Mouse (Mus musculus) embryo, embryonic 9.5 days (tissue): ENCODE measurements around the gene Cfap97d1.
A peak's percentile ranks its signal among the peaks of the same experiment; 100 is the strongest.

Experiments used
- DNase-seq: peaks from one replicate; pipeline ENCODE4 v3.0.0-alpha.2; 2017; ENCODE audit errors: extremely low spot score

The Cfap97d1 gene

DNA sequence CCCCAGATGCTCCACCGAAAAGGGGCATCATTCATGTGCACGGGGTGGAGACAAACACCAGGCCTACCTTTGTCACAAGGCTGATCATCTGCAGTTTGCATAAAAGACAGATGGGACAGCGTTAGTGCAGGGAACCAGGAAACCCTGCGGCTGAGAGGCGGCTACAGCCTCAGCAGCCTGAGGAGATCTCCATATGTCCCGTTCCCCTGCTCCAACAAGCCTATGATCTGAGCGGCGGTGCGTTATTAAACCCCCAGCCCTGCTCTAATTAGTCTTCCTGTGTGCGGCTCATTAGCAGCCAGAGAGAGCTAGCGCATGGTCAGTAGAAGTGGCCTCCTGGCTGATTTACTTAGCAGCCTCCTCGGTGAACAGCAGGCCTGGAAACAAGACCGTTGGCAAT, 26.1 kb downstream of the Cfap97d1 start:
- no peak for DNase-seq

DNA sequence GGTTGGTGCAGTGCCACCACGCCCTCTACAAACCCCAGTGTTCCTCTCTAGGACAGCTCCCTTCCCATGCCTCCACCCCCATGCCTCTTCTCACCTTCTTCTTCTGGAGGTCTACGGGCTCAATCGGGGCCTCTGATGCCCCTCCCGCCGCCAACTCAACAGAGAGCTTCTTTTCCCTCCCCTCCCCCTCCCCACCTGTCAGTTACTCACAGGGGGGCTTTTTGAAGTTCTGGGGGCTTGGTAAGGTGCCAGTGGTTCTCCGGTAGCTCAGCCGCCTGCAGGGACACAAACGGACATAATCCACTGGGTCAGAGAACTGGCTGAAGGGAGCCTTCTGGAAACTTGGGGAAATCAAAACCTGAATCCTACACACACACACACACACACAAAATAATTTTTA, 27.4 kb downstream of the Cfap97d1 start:
- DNase-seq = no peak

DNA sequence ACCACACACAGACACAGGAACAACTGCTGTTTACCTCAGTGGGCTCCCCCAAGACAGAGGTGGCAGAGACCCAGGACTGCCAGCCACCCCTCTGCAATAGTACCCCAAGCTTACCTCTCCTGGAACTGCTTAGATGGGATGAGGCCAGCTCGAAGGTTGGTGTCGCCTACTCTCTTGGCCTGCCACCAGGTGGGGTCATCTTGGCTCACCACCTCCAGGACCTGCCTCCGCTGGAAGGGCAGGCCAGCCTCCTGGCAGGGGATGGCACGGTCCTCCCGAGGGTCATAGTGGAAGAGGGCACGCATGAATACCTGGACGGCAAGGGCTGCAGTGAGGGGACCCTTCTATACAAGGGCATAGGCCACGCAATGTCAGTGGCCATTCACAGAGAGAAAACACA, 29.1 kb downstream of the Cfap97d1 start:
- DNase-seq = no peak

DNA sequence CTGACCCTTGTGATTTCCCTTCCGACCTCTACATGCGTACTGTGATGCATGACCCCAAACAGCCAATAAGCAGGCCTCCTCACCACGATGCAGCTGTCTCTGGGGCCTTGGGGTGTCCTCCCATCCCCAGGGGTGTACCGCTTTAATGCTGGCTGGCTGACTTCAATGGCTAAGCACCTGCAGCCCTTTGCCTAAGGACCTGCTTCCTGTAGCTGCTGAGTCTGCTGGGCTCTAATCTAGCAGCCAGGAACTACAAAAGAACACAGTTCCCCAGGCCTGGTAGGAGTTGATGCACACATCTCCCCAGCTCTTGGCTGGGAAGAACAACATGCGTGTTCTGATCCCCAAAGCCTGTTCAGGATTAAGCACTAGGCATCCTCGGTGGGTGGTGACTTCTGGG, 31.4 kb downstream of the Cfap97d1 start:
- no peak for DNase-seq

DNA sequence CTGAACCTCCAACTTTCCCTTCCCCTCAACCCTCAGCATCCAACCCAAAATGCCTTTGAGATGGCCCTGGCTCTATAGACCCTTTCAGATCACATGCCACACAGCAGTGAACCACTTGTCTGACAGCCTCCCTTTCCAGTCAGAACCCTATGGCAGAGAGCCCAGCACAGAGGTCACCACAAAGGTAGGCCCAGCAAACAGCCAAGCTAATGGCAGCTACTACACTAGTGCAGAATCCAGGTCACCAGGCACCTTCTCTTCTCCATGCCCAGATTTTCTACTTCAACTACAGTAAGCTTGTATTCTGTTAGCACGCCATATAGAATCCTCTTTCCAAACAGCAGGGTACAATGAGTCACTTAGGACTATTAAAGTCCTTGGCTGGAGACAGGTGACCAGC, 32.1 kb downstream of the Cfap97d1 start:
- no peak for DNase-seq

DNA sequence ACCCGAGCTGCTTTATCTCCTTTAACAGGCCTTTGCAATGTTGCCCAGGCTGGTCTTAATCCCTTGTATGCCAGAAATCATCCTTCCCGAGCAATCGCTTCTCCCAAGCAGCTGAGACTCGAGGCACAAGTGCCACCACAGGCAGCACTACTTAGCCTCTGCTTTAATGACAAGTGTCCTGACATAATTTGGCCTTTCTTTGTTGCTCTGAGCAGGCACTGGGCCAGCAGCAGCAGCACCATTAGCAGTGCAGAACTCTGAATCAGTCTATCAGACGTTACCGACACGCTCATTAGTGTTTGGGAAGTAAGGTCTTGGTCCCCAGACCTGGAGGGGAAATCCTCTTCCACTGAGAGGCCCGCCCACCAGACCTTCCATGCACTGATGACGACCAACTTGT, 35.7 kb downstream of the Cfap97d1 start:
- DNase-seq = no peak

DNA sequence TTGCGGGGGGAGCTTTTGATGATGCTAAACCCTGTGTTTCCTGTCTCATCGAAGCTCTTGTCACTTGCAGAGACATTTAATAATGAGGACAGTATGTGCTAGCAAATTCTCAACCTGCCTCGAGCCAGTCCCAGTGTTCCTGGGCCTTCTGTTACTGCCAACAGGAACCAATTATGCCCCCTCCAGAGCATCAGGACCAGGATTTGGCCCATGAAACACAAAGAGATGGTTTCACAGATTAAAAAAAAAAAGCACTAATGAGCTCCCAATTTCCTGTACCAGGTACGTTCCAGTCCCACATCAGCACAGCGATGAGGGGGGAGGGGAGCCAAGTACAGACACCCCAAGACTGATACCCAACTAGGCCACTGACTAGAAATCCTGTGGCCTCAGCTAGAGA, 37.1 kb downstream of the Cfap97d1 start:
- DNase-seq = no peak

DNA sequence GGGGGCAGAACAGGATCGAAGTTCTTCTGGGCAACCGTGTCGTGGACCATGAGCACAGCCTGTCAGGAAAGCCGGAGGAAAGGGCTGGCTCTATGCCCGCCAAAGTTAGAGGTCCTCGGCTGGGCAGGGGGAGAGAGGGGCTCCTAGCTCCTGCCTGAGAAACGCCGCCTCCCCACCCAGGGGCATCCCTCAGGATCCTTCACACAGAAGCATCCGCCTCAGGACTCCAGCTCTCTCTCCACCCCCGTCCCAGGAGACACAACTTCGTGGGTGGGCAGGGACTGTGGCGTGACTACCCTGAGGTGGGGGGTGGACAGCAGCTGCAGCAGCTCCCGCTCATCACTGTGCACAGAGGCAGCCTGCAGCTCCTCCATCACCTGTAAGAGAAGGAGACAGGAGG, 39.3 kb downstream of the Cfap97d1 start:
- DNase-seq = no peak

DNA sequence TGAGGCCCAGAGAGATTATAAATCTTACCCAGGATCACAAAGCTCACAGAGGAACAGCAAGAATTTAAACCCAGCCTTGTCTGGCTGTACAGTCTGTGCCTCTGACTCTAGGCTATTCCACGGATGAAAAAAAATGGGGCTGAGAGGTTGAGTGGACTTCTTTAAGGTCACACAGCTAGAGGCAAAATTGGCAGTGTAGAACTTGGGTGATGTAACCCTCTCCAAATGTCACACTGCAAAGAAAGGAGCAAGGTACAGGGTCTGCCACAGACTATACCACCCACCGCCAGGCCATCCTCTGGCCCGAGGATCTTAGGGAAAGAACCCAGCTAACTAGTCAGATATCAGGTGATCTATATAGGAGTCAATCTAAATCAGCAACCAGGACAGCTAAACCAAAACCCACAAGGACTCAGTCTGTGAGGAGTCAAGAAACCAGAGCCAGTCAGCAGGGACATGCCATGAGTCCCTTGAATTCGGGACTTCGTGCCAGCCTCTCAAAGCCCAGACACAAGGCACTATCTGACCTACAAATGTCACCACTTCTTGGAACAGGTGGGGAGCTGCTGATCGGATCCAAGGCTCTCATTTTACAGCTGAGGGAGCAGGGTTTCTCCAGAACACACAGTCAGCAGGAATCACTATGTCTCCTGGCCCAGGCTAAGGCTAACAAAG, 40.1 kb downstream of the Cfap97d1 start:
- no peak for DNase-seq

DNA sequence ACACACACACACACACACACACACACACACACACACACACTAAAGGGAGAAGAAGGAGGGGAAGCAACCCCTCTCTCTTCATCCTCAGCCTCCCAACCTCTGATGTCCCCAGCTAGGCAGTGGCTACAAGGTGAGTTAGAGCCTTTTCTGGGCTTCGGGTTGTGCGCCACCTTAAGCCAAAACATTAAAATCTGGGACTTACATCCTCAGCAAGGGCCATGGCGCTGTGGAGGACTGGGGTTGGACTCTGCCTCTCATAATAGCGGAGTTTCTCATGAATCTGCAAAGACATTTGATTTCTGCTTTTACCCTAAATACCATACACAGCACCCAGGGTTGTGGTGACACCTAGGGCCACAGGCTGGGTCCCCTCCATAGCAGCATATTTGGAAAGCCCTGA, 40.8 kb downstream of the Cfap97d1 start:
- no peak for DNase-seq

DNA sequence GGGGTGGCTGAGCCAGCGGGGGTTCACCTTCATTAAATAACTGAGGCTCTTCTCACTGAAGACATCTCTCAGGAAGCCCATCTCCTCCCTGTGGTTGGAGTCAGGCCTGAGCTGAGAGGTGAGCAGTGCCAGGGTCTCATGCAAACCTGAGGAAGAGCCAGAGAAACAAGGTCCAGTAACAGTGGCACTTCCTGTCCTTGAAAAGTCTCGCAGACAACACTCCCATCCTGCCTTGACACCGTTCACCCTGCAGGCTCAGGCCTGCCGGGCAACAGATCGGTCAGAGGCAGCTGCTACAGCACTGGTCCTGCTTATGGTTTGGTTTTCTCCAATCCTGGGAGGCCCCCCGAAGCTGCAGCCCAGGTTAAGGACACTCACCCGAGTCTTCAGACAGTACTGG, 41.3 kb downstream of the Cfap97d1 start:
- no peak for DNase-seq

DNA sequence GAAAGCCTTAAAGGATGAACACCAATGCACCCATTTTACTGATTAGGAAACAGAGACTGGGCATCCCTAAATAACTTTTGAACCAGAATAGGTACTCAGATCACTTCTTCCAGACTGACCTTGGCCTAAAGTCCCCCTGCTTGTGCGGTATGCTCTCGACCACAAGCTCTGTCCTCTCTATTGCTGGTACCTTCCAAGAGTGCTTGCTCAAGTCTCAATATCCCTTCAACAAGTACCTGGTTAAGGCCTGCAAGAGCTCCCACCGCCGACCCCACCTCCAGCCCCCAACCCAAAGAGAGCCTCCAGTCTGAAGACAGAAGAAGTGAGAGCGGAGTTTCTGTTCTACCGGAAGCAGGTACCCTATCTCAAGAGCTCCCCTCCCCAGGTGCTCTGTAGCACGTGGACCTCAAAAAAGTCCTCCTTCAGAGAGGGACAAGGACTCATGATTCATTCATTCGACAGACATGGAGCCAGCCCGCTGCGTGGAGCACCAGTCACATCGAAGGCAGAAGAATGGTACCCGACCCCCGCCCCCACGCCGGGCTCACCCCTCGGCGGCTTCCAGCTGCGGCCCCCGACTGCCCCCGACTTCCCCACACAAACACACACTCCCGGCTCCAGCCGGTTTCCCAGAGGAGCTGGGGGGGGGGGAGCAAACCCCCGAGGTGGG, 42.0 kb downstream of the Cfap97d1 start:
- no peak for DNase-seq

DNA sequence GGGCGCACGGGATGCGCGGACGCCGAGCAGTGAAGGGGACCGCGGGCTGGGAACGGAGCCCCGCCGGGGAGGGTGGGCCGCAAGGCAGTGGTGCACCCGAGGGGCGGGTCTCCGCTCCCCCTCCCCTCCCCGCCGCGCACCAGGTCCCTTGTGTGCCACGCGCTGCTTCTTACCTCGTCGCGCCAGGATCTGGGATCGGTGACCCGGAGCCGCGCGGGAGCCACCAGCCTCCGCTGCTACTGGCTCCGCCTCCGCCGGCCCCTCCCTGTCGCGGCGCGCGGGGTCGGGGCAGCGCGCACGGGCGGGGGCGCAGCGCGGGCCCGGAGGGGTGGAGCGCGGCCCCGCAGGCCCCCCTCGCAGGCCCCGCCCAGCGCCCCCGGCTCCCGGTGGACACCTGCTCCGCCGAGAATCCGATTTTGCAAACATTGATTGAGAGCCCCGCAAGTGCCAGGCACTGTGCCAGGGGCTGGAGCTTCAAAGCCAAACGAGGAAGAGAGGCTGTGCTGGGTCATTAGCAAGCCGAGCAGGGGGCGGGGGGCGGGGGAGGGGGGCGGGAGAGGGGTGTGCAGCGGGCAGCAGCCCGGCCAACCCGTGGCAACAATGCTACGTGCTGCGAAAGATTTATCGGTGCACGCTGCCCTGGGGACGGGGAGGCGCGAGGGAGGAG, 42.7 kb downstream of the Cfap97d1 start:
- DNase-seq = peak; percentile 87

DNA sequence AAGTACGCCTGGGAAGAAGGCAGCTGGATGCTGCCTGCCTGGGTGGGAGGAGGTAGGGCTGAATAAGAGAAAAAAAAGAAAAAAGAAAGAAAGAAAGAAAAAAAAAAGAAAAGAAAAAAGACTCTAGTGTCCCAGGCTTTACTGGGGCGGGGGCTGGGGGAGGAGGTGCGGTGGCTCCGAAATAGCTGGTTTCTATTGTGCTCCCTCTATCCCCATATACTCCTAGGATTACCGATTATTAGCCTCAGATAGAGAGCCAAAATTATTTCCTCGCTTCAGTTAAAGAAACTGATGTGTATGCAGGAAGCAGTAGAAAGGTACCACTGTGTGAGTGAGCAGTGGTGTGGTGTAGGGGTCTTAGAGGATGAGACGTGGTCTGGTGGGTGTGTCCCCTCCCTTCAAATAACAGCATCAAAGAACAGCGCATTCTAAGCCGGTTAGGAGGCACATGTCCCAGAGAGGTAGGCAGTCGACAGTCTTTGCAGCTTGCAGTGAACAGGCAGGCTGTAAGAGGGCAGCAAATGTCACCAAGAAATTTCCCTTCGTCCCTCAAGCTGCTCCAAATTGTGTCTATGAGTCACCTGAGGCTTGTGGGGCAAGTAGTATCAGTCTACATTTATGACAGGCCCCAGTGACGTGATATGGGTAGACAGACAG, 43.4 kb downstream of the Cfap97d1 start:
- DNase-seq = peak; percentile 23

DNA sequence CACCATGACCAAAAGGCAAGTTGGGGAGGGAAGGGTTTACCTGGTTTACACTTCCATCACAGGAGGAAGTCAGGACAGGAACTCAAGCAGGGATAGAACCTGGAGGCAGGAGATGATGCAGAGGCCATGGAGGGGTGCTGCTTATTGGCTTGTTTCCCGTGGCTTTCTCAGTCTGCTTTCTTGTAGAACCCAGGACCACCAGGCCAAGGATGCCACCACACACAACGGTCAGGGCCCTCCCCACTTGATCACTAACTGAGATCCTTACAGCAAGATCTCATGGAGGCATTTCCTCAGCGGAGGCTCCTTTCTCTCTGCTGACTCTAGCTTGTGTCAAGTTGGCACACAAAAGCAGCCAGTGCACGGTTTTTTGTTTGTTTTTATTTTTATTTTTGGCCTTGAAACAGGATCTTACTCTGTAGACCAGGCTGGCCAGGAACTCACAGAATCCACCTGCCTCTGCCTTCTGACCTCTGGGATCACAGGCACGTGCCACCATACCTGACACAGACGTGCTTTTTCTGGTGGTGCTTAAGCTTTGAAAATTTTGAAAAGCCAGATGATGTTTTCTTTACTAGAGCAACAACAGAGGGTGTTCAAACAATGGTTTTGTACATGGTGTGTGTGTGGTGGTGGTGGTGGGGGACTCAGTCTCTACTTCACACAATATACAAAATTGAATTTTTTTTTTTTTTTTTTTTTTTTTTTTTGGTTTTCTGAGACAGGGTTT, 44.2 kb downstream of the Cfap97d1 start, which contains the start of gene Mpp3:
TSS of gene Mpp3 (minus strand) at position 375 of the 730 bp plus-strand sequence.
- no peak for DNase-seq

DNA sequence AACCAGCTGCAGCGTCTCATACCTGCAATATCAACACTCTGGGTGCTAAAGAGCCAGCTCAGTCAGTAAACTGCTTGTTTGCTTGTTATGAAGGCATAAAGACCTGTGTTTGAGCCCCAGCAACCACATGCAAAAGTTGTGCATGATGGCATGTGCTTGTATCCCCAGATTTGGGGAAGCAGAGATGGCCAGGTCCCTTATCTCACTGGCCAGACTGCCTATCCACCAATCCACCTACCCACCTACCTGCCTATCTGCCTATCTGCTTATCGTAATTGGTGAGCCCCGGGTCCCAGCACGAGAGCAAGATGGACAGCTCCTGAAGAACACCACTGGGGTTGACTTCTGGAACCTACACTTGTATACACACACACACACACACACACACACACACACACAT, 45.2 kb downstream of the Cfap97d1 start:
- no peak for DNase-seq

DNA sequence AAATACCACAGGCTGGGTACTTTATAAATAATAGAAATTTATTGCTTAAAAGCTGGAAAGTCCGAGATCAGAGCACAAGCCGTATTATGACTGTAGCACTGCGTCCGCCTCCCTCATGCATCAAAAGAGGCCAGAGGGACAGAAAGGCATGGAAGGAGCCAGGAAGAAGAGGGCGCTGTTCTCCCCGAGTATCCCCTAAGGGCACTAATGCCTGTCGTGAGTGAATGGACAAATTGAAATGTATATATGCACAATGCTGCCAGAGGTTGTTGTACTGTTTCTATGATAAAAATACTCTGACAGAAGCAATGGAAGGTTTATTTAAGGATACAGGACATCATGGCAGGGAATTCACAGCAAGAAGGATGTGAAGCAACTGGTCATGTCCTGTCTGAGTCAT, 45.9 kb downstream of the Cfap97d1 start:
- DNase-seq = no peak

DNA sequence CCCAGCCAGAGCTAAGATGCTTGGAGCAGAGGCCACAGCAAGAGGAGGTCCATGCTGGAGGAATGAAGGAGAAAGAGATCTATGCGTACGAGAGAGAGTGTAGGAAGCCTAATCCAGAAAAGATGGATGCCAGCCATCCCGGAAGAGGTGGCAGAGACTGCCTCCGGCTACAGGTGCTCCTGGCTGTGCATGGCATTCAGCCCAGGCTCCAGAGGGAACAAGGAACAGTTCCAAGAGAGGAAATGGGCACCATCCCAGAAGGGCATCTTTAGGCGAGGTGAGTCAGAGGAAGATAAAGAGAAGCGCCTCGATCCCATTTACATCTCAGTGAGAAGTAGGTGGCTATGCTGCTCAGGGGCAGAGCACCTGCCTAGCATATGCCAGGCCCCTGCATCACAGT, 47.1 kb downstream of the Cfap97d1 start:
- DNase-seq = no peak

DNA sequence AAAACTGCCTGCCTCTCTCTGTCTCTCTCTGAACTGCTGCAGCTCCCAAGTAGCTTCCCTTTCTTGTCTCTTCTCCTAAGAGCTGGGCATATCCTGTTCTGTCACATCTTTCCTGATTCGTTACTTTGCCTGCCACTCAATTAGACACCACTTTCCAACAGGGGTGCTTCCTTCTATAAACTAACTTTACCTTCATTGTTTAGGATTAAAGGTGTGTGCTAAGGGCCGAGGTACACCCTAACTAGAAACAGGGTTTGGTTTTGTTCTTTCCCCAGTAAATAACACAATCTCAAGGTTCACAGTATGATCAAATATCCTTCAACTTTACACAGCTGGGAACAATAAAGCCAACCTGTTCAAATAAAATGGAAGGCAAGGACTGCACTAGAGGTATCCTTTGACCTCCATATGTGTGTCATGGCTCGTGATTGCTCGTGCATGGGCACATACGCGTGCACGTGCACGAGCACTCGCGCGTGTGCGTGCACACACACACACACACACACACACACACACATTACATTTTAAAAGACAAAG, 49.0 kb downstream of the Cfap97d1 start:
- DNase-seq = no peak

DNA sequence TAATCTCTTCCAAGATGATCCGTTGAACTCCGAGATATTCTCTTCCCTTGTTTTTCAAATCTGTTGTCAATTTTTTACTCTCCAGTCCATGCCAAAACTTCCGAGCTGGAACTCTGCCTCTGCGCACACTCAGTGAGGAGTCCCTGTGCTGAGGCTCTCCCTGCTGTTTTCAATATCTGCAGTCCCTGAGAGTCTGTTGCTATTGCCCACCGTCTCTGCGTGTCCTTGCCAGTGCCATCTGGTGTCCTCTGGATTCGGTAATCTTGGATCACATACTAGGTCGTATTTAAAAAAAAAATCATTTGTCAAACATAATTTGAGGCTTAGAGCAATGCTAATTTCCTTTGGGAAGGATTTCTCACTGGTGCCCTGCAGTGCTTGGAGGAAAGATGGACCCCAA, 50.8 kb downstream of the Cfap97d1 start:
- no peak for DNase-seq

DNA sequence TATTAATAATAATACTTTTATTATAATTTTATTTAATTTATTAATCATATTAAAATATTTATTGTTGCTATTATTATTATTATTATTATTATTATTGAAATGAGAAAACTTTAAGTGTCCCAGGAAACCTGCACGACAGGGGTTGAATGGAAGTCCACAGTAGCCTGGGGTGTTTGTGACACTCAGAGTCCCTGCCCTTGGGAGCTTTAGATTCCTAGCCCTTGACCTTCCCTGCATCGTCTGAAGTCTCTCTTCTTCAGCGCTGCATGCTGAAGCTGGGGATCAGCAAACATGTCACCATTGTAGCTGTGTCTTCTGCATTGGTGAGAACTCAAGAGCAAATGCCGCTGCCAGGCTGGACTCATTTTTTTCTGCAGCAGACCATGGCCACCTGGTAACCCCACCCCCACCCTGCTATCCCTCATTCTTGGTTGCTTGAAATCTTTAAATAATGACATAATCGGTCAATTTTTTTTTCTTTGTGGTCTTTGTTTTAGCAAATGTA, 51.4 kb downstream of the Cfap97d1 start:
- DNase-seq = no peak

DNA sequence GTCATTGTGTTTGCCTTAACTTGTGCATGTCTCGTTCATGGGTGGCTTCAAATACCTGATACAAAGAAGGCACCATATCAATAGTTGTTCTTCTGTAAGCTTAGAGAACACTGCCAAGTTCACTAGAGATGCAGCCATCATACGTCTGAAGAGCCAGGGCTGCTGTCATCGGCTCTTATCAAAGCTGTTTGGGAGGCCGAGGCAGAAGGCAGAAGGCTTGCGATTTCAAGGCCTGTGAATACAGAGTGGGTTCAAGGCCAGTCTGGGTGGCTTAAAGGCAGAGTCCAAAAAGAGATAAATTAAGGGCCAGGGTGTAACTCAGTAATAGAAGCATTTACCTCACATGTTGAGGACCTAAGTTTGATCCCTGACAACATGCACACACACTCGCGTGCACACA, 52.3 kb downstream of the Cfap97d1 start:
- DNase-seq = no peak
